Mouse (Mus musculus) c-Kit-positive CD71-positive TER-119-negative erythroid progenitor cells, embryonic 14.5 days (primary cell): ENCODE measurements around the gene Lpar3.
"Not testable (repeated sequence)": the region's sequence is repeated elsewhere in the genome, so short reads cannot be mapped to it uniquely, and the experiment has no call there.

Experiments
- DNase-seq: peaks from one replicate; pipeline ENCODE4 v3.0.0-alpha.2; 2013; ENCODE audit warnings: low read depth

Gene Lpar3

GRCm38 (mm10) chr3:146209759-146210158, 11.0 kb upstream of the Lpar3 start:
- DNase-seq, result not testable (repeated sequence)

GRCm38 (mm10) chr3:146211141-146211747, 9.5 kb upstream of the Lpar3 start:
- DNase-seq, result no peak

- DNase-seq, result no peak
These were observed 8.8 kb upstream of the Lpar3 start for GRCm38 (mm10) chr3:146211964-146212363.

DNA sequence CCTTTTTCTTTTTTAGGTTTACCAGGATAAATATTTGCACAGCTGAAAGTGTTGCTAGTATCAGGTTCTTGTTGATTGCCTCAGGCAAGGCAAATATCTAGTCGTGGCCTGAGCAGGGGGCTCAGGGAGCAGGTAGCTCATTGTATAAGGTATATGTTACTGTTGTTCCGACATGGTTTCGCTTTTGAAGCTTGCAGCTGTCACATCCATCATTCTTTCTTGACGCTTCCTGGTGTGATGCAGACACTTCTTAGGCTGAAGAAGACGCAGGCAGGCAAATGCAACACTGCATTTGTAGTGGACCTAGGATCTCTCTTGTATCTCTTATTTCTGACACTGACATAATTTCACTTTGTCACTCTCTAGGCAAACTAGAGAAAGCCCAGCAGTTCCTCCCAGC, 7.4 kb upstream of the Lpar3 start:
- DNase-seq, result no peak

DNA sequence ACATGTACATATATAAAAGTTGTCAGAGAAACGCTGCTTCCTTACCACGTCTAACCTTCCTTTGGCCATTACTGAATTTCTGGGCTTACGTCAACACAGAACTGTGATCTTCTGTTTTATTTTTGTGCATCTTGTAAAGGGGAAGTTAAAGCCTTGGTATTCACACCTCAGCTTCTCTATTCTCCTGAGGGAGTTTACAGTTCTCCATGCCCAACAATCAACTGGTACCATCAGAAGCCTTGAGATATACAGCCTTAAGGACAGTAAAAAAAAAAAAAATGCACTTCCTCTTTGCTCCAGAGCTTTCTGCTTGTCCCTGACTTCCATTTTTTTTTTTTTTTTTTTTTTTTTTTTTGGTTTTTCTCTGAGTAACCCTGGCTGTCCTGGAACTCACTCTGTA, 4.2 kb upstream of the Lpar3 start:
- DNase-seq, result no peak

GRCm38 (mm10) chr3:146224271-146224670, 3.5 kb downstream of the Lpar3 start:
- DNase-seq, result no peak

DNA sequence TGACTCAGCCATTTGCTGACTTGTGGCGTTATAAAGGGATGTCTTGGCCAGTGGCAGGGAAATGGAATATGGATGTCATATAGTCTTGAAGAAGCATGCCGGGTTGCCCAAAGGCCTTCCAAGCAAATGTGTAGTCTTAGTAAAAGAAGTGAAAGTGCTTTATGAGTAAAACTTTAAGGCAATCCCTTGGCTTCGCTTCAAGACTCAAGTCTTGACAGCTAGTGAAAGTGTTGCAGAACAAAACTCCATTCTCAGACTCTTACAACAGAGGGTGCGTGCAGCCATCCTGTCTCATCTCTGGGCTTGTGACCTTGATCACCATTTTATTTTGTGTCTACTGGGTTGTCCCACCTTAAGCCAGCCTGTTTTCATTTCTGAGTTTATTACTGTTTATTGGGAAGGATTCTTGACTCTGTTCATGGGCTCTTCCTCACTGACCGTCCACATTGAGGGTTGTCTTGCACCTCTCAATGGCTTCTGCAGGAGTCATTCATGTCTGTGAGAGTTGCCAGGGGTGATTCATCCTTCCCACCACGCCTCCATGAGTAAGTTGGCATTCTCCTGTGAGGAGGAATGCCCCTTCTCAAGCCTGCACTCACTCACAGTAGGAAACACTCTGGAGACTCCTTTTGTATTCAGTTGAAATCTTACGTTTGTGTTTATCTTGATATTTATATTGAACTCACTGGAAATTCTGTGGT, 4.4 kb downstream of the Lpar3 start:
- no peak for DNase-seq

DNA sequence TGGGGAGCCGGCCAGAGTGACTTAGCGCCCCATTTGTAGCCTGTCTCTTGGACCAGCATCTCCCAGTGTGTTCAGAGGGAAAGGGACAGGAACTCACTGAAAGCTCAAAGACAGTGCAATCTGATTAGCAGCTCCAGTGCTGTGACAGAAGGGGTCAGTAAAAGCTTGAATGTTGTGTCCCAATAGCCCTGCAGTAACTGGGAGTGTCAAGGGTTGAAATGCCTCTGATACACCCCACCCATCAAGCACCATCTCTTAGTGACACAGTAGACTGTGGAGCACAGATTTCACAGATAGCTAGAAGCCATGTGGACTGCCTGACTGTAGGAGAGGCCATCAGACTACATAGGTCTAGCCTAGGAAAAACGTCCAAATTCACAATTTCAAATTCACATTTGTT, 6.7 kb downstream of the Lpar3 start:
- DNase-seq, result no peak

DNA sequence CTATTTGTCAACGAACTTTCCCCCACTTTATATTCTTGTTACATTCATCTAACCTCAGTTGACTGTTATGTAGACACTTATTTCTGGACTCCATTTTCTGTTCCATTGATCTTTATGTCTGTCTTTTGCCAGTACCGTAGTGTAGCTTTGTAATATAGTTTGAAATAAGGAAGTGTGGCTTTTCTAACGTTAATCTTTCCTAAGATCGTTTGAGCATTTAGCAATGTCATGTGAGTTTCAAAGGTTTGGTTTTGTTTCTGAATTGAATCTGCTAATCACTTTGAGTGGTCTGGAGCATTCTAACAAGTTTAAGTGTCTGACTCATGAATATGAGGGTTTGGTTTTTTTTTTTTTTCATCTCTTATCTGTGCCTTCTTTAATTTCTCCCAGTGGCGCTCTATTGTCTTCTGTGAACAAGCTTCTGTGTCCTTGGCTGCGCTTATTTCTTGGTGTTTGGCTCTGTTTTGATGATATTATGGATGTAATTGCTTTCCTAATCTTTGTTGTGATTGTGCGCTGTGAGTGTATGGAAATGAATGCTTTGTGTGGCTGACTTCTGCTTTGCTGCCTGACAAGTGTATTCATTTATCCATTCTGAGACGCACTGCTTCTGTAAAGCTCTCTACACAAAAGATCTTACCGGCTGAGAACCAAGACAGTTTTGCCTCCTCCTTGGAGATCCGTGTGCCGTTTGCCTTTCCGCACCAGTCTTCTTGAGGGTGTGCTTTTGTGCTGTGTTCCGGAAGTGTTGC, 8.0 kb downstream of the Lpar3 start:
- DNase-seq, result no peak

GRCm38 (mm10) chr3:146232708-146233107, 11.9 kb downstream of the Lpar3 start:
- DNase-seq, result no peak

DNA sequence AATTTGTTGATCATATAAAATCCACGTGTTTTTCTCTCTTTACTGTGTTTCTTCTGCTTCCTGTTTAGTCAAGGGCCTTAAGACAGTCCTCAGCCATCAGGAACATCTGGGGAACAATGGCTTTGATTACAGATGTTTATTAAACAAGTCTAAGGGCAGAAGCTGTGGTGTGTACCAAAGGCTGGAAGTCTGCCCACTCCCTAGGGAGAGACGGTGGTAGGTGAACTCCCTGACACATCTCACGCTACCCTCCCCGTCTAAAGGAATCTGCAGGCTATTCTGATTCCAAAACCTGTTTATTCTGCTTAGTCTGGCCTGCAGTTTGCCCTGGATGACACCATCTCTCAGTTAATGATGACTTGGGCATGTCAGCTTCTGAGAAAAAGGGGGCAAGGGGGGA, 13.0 kb downstream of the Lpar3 start:
- DNase-seq, result no peak

DNA sequence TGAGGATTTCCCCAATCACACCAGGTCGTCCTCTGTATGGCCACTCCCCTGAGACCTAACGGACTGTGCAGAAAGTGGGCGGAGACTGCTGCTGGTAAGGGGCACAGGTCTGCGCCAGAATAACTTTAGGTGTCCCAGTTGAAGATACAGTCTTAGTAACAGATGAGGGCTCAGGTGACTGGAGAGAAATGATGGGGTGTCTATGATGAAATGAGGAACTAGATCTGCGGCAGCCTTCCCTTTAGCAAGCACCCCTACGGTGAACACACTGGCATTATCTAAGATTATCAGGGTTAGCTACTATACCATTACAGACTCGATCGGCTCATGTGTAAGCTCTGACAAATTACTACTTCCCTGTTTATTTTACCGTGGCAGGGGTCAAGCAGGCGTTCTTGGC, 13.8 kb downstream of the Lpar3 start:
- no peak for DNase-seq

GRCm38 (mm10) chr3:146236280-146236679, 15.5 kb downstream of the Lpar3 start:
- no peak for DNase-seq

GRCm38 (mm10) chr3:146237676-146238075, 16.9 kb downstream of the Lpar3 start:
- no peak for DNase-seq

GRCm38 (mm10) chr3:146244630-146245029, 23.9 kb downstream of the Lpar3 start:
- no peak for DNase-seq

GRCm38 (mm10) chr3:146246557-146246956, 25.8 kb downstream of the Lpar3 start:
- DNase-seq, result no peak

DNA sequence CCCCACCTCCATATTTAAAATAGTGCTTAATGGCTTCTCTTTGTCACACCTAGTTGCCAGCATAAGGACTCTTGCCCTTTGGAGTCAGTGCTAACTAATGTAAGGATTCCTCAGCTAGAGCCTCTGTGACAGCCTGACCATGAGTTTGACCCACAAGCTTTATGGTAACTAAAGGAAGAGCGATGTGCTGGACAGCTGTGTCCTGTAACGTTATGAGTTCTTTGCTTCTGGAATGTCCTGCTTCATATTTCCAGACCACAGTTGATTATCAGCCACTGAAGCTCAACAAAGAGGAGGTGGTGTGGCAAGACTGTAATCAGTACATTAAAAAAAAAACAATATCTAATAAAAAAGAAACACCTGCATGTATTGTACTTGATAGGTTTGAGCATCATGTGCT, 26.2 kb downstream of the Lpar3 start:
- DNase-seq, result no peak

DNA sequence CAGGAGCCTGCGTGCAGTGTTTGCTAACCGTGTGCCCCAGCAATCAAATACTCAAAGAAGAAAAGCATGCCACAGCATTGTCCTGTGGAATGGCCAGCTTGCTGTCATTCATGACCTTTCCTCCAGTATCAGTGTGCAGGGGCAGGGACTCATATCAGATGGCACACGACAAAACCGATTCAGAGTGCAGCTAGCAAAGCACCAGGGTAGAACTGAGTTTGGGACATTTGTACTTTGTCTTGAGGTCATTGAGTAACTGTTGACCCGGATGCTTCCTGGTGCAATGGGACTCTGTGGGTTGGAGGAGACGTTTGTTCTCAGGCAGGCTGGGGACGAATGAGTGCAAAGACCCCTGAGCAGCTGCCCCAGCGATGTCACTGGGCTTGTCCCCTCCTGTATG, 29.1 kb downstream of the Lpar3 start:
- no peak for DNase-seq

DNA sequence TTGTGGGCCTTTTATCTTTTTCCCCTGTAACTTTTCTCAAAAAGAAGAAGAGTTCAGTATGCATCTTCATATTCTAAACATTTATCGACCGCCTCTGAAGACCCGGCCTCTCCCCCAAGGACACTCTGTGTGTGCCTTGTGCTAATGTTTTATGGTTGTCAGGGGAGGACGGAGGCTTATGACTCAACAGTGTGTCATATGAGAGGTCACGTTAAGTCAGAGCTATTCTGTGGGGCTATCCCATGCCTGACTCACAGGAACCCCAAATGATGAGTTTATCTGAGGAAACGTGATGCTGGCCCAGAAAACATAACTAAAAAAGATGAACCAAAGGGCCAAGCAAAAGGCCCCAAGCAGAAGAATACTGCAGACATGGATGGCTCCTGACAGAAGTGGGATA, 31.0 kb downstream of the Lpar3 start:
- no peak for DNase-seq

DNA sequence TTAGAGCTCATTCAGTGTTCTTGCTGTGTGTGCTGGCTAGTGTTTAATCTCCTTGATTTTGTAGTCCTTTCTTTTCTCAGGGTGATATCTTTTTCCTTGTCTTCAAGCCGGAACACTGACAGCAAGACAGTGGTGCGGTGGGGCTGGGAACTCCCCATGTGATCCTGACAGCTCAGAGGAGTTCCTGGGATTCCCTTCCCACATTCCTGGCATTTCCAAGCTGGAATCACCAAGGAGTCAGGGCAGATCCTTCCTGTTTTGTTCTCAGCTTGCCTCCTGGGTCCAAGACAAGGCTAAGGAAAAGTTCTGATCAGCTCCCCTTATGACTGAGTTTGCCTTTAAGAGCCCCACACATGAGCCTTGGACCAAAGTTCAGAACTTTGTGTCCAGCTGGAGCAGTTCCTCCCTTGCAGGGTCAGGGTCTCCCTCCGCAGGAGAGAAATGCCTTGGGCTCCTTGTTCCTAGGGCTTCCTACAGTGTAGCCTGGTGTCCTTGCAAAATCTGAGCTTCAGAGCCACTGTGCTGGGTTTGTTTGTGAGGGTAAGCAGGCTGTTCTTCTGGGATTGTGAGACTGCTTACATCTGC, 33.1 kb downstream of the Lpar3 start:
- DNase-seq, result no peak

GRCm38 (mm10) chr3:146255123-146255522, 34.4 kb downstream of the Lpar3 start:
- no peak for DNase-seq

DNA sequence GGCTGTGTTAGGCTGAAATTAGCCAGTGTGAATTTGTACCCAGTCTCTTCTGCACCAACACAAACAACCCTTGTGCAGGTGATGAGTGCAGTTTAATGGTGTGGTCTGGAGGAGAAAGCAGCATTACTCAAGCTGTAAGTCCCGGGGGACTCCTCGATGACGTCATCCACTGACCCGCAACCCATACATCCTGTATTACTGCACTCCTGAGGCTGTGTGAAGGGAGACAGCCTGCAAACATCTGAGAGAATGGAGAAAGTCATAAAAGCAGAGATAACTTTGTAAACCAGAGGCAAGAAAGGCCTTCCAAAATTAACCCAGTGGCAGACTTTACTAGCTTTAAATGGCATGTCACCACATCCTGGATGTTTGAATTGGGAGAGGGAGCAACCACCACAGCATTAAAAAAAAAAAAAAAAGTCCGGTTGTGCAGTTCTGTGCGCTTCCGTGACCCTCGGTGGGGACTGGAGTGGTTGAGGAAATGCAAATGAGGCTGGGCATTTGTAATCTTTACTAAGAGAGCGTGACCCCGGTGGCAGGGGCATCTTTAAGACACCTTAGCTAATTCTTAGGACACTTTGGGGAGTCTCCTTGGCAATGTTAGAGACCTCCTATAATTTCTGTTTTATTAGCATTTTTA, 36.8 kb downstream of the Lpar3 start:
- no peak for DNase-seq
